Mouse (Mus musculus) embryonic facial prominence, embryonic 15.5 days (tissue): ENCODE data around the gene Sbno2. TPM values are rescaled to one million over a fixed set of nuclear protein-coding genes. Genes with fewer than 3 reads are reported as not detected.

Experiments
- ATAC-seq: fragments of 200-750 bp; cut with Nextera tagmentation; 2 replicates; pipeline ENCODE4 v1.8.0; 2017; ENCODE audit warnings: low read depth, moderate TSS enrichment; ENCODE audit not compliant: insufficient number of reproducible peaks, low FRiP score, low TSS enrichment
- H3K27ac ChIP-seq: fragments of 300-500 bp; sonication (generic); replicated peaks from 2 replicates; pipeline ENCODE4 v1.5.1; 2015; ENCODE audit warnings: mild to moderate bottlenecking, inconsistent platforms
- H3K27me3 ChIP-seq: fragments of 300-500 bp; sonication (generic); 2 replicates; pipeline ENCODE4 v1.6.1; 2015; ENCODE audit warnings: inconsistent platforms
- H3K36me3 ChIP-seq: fragments of 300-500 bp; sonication (generic); 2 replicates; pipeline ENCODE4 v1.6.1; 2015; ENCODE audit warnings: mild to moderate bottlenecking, inconsistent platforms
- H3K4me1 ChIP-seq: fragments of 300-500 bp; sonication (generic); 2 replicates; pipeline ENCODE4 v1.6.1; 2015; ENCODE audit warnings: inconsistent platforms
- H3K4me2 ChIP-seq: fragments of 300-500 bp; sonication (generic); replicated peaks from 2 replicates; pipeline ENCODE4 v1.6.1; 2015; ENCODE audit warnings: mild to moderate bottlenecking, inconsistent platforms
- H3K4me3 ChIP-seq: fragments of 300-500 bp; sonication (generic); replicated peaks from 2 replicates; pipeline ENCODE4 v1.5.1; 2015; ENCODE audit warnings: mild to moderate bottlenecking, inconsistent platforms
- H3K9ac ChIP-seq: fragments of 300-500 bp; sonication (generic); 2 replicates; pipeline ENCODE4 v1.6.1; 2015; ENCODE audit warnings: inconsistent platforms
- H3K9me3 ChIP-seq: fragments of 300-500 bp; sonication (generic); replicated peaks from 2 replicates; pipeline ENCODE4 v1.6.1; 2016; ENCODE audit warnings: inconsistent platforms
- WGBS: fragments of 180-500 bp; shearing (Covaris S2); methylation state at CpG from one replicate; pipeline ENCODE4 v1.1.7; 2015; 5-methylcytosine and 5-hydroxymethylcytosine counted together
- polyA plus RNA-seq: library from polyadenylated mRNA; unstranded; fragments of >200 nt; fragmentation: Nextera tagmentation; extraction: Ambion mirVana; gene quantifications from 2 replicates; pipeline ENCODE4 v1.2.1, GENCODE M21; 2015

Gene Sbno2
- polyA plus RNA-seq, 1 experiment from 2014 or later = 19.4 TPM

DNA sequence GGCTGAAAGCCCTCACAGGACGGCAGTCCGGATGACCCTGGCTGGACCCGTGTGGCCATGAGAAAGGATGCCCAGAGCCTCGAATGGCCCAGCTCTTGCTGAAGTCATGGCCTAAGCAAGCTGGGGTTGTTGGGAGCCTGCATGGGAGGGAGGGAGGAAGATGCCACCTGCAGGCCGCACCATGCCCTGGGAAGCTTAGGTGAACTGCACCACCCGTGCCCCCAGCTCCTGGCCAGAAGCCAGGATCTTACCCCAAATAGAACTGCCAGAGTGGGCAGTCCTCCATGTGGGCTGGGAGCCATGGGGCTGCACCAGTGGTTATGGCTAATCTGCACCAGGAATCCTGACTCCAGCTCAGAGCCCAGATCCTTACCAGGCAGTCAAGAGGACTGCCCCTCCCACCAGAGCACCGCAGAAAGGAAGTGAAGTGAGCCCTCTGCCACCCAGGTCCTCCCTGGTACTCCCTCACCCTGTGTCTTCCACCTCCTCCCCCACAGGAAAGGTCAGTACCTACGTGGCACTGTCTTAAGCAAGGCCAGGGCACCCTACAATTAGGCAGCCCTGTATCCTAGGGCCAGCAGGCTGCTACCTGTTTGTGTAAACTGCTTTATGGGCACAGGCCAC, 28.0 kb upstream of the Sbno2 start:
- Histone ChIP-seq H3K4me1 (peaks cover 45% of the 10 kb centered on the region), H3K27me3 (peaks cover 10% of the 10 kb centered on the region), H3K9ac (no peak overlapping the region), H3K9me3 (no peaks in the 10 kb centered on the region), H3K4me2 (no peak overlapping the region), H3K27ac (0 out of 2 replicates have a peak overlapping the region, but pooled peaks have one; percentile 17), H3K36me3 (peaks cover 66% of the 10 kb centered on the region), H3K4me3 (no peak overlapping the region)
- no peak for ATAC-seq
- 65% methylated on average over 8 of the region's 8 CpGs for WGBS

DNA sequence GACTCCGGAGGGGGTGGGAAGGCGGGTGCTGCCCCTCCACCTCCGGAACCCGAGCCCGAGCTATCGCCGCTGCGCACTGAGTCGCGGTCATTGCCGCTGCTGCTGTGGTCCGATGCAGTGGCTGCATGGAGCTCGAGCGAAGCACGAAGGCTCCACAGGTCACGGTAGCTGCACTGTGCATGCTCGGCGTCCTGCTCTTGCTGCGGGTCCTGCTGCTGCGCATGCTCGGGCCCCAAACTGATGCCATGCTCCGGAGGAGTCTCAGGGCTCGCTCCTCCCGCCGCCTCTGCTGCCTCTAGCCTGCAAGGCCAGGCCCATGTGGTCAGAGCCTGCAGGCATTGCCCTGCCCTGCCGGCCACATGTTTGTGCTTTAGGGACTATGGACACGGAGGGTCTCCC, 26.6 kb upstream of the Sbno2 start:
- Histone ChIP-seq H3K4me2 (peak overlapping the region; percentile 30), H3K36me3 (peaks cover 80% of the 10 kb centered on the region), H3K27ac (no peak overlapping the region), H3K27me3 (peaks cover 5% of the 10 kb centered on the region), H3K9me3 (no peaks in the 10 kb centered on the region), H3K9ac (no peak overlapping the region), H3K4me1 (peaks cover 31% of the 10 kb centered on the region), H3K4me3 (peak overlapping the region; percentile 19)
- no peak for ATAC-seq
- WGBS = 37% methylated on average over 27 of the region's 27 CpGs

DNA sequence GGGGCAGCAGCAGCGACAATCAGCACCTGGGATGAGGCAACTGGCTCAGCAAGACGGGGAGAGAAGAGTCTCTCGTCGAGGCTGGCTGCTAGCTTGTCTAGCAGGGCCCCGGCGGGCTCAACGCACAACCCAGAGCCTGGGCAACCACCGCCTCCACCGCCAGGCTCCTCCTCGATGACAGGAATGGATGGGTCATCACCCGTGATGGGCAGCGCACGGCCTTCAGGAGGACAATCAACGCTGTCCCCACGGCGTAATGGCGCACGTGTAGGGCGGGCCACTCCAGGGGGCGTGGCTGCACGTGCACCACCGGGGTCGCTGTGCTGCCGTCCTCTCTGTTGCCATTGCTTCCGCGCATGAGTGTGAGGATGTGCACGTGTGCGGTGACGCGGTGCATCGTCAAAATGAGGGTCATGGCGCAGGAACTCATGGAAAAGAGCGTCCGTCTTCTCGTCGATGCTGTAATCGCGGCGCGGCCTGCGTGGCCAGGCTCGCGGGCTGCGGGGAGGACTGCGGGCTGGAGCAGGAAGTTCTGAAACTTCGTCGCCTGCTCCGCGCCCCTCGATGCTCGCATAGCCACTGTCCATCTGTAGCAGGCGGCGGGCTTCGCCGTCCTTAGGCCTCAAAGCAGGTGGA, 26.1 kb upstream of the Sbno2 start:
- no peaks in the 10 kb centered on the region for H3K27me3 ChIP-seq
- H3K4me1 ChIP-seq = peaks cover 26% of the 10 kb centered on the region
- no peaks in the 10 kb centered on the region for H3K9me3 ChIP-seq
- peak overlapping the region; percentile 30 for H3K4me2 ChIP-seq
- peak overlapping the region; percentile 19 for H3K4me3 ChIP-seq
- ATAC-seq = no peak
- H3K27ac ChIP-seq = no peak overlapping the region
- peaks cover 85% of the 10 kb centered on the region for H3K36me3 ChIP-seq
- no peak overlapping the region for H3K9ac ChIP-seq
- 19% methylated on average over 55 of the region's 55 CpGs for WGBS

DNA sequence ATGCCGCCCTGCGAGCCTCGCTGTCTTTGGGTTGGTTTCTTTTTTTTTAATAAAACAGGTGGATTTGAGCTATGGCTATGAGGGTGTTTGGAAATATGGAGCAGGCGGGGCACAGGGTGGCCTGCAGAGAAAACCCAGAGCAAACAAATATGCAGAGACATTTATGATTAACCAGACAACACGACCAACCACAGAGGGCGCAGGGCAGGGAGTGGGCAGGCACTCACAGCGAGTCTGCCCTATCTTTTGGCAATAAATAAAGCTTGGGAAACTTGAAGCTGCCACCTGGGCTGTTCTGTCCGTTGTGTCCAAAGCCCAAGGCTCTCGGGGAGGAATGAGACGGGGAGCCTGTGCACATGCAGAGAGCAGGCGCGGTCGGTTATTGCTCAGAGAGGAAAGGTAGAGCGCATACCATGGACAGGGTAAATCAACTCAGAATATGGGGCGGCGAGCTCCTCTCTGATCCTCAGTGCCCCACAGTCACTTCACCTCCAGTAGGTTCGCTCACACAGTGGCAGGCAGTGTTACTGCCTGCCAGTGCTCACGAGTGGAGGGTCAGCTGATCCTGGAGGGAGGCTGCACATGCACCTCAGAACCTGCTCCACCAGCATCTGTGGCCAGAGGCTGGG, 25.1 kb upstream of the Sbno2 start:
- Histone ChIP-seq H3K9me3 (no peaks in the 10 kb centered on the region), H3K27me3 (no peaks in the 10 kb centered on the region), H3K4me1 (peaks cover 23% of the 10 kb centered on the region), H3K36me3 (peaks cover 88% of the 10 kb centered on the region), H3K27ac (no peak overlapping the region), H3K4me2 (no peak overlapping the region), H3K4me3 (no peak overlapping the region), H3K9ac (no peak overlapping the region)
- WGBS = 83% methylated on average over 18 of the region's 18 CpGs
- ATAC-seq = no peak

DNA sequence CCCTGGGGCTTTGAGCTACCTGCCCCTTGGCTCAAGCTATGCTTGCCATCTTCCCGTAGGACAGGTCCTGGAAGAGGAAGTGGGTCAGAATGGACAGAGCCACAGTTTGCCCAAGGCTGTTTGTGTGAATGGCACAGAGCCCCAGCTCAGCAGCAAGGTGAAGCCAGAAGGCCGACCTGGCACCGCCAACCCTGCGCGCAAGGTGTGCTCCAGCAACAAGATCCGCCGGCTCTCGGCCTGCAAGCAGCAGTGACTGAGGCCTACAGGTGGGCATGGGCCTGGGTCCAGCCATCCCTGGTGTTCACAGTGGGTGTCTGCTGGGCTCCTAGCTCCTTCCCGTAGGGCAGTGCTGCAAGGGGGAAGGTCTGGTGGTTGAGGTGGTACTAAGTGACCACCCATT, 24.5 kb upstream of the Sbno2 start:
- Histone ChIP-seq H3K4me3 (no peak overlapping the region), H3K9me3 (no peaks in the 10 kb centered on the region), H3K9ac (no peak overlapping the region), H3K4me1 (peaks cover 23% of the 10 kb centered on the region), H3K4me2 (no peak overlapping the region), H3K36me3 (peaks cover 89% of the 10 kb centered on the region), H3K27me3 (no peaks in the 10 kb centered on the region), H3K27ac (no peak overlapping the region)
- 91% methylated on average over 9 of the region's 9 CpGs for WGBS
- no peak for ATAC-seq

DNA sequence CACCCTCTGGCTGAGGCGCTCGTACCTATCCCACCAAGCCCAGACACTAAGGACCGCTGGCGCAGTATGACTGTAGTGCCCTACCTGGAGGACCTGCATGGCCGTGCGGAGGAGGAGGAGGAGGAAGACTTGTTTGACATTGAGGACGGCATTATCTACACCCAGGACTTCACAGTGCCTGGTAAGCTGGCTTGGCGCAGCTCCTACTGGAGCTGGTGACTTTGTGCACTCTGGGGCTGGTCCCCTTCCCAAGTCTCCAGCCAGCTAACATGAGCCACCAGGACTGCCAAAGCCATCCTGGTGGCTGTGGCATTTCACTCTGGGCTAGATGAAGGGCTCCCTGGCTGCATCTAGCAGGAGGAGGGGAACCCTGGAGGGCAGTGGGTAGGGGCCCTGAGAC, 22.5 kb upstream of the Sbno2 start:
- Histone ChIP-seq H3K9ac (no peak overlapping the region), H3K27me3 (no peaks in the 10 kb centered on the region), H3K9me3 (no peaks in the 10 kb centered on the region), H3K4me2 (no peak overlapping the region), H3K27ac (no peak overlapping the region), H3K36me3 (peaks cover 87% of the 10 kb centered on the region), H3K4me1 (peaks cover 15% of the 10 kb centered on the region), H3K4me3 (no peak overlapping the region)
- WGBS = 93% methylated on average over 8 of the region's 8 CpGs
- no peak for ATAC-seq

DNA sequence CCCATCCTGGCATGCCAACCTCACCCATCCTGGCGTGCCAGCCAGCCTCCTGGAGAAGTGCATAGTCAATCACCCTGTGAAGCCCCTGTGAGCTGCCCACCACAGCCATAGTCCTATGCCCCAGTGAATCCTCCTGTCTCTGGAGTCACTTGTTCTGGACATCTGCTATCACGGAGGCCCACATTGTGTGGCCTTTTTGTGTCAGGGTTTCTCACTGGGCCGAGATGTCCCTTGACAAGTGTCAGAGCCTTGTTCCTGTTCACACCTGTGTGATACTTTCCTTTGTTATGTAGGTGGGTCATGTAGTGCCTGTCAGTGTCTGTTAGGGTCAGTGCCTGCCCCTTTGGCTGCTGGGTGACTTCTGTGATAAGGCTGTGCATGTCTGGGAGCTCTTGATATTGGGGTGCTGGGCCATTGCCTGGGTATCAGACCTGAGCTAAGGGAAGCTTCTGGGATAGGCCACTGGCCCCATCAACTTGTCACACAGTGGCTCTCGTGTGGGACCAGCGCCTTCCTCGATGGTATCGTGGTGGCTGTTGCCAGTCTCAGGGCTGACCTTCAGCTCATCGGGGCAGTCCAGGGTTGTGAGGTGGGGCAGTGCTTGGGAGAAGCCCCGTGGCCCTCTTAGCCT, 18.7 kb upstream of the Sbno2 start:
- H3K9ac ChIP-seq = no peak overlapping the region
- peaks cover 84% of the 10 kb centered on the region for H3K36me3 ChIP-seq

DNA sequence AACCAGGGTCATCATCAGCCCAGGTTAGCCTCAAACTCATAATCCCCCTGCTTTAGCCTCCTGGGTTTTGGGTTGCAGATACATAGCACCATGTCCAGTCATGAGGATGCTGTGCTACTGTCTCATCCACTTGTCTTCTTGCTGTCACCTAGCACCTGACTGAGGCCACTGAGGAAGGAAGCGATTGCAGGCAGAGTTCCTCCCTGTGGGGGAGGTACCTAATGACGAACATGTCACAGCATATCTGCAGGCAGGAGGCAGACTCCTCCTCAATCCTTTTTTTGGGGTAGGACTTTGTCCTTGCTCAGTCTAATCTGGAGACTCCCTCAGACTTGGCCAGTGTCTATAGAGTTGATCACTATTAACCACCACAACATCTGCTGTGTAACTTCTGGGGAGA, 16.3 kb upstream of the Sbno2 start:
- peaks cover 39% of the 10 kb centered on the region for H3K4me1 ChIP-seq
- H3K4me3 ChIP-seq = no peak overlapping the region
- H3K27me3 ChIP-seq = no peaks in the 10 kb centered on the region
- no peak overlapping the region for H3K9ac ChIP-seq
- no peaks in the 10 kb centered on the region for H3K9me3 ChIP-seq
- H3K4me2 ChIP-seq = no peak overlapping the region
- ATAC-seq = no peak
- peaks cover 70% of the 10 kb centered on the region for H3K36me3 ChIP-seq
- 80% methylated on average over 2 of the region's 2 CpGs for WGBS
- no peak overlapping the region; the same call in 1 of the 2 replicates for H3K27ac ChIP-seq

More for the DNA sequence above, 18.7 kb upstream of the Sbno2 start:
- Histone ChIP-seq H3K27ac (no peak overlapping the region), H3K27me3 (no peaks in the 10 kb centered on the region), H3K4me2 (no peak overlapping the region), H3K9me3 (no peaks in the 10 kb centered on the region), H3K4me1 (peaks cover 15% of the 10 kb centered on the region), H3K4me3 (no peak overlapping the region)
- no peak for ATAC-seq
- 92% methylated on average over 9 of the region's 9 CpGs for WGBS

DNA sequence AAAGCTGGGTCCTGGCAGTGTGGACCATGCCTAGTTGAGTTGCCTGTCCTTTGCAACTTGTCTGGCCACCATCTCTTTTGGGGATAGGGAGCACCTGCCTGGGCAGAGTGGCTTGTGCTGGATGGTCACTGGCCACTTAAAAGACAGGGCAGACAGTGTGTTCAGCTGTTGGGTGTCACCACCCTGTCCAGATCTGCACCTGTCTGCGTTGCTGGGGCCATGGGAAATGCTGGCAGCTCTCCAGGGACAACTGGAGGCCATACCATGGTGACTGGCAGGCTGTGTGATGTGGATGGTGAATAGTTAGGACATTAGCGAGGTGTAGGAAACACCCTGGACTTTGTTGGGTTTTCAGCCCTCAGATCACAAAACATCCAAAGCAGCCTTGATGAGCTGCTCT, 14.8 kb upstream of the Sbno2 start:
- Histone ChIP-seq H3K36me3 (peaks cover 56% of the 10 kb centered on the region), H3K9ac (no peak overlapping the region)
- 77% methylated on average over 2 of the region's 2 CpGs for WGBS

DNA sequence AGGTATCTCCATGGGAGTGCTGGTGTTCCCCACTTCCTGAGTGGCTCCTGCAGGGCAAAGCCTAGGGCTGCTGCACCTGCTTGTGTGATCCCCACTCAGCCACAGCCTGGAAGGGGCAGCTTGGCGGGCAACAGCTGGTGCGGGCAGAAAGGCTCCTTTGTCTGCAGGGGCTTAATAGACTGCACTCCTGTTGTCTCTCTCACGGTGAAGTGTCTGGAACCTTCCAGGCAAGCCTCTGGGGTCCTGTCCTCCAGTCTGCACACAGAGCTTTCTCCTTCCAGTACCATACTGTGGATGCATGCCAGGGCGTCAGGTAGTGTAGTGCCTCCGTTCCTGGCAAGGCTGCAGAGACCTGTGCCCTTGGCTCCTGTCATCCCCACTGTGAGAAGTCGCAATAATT, 13.2 kb upstream of the Sbno2 start:
- no peak overlapping the region for H3K9ac ChIP-seq
- no peaks in the 10 kb centered on the region for H3K27me3 ChIP-seq
- H3K4me3 ChIP-seq = peak overlapping the region; percentile 94
- H3K27ac ChIP-seq = no peak overlapping the region; the same call in 1 of the 2 replicates
- no peaks in the 10 kb centered on the region for H3K9me3 ChIP-seq
- peaks cover 49% of the 10 kb centered on the region for H3K4me1 ChIP-seq
- H3K36me3 ChIP-seq = peaks cover 46% of the 10 kb centered on the region
- no peak for ATAC-seq
- WGBS = 61% methylated on average over 6 of the region's 6 CpGs
- H3K4me2 ChIP-seq = peak overlapping the region; percentile 91

More for the DNA sequence above, 14.8 kb upstream of the Sbno2 start:
- Histone ChIP-seq H3K4me3 (no peak overlapping the region), H3K4me2 (no peak overlapping the region), H3K4me1 (peaks cover 40% of the 10 kb centered on the region), H3K27me3 (no peaks in the 10 kb centered on the region), H3K27ac (no peak overlapping the region), H3K9me3 (no peaks in the 10 kb centered on the region)
- ATAC-seq = no peak

DNA sequence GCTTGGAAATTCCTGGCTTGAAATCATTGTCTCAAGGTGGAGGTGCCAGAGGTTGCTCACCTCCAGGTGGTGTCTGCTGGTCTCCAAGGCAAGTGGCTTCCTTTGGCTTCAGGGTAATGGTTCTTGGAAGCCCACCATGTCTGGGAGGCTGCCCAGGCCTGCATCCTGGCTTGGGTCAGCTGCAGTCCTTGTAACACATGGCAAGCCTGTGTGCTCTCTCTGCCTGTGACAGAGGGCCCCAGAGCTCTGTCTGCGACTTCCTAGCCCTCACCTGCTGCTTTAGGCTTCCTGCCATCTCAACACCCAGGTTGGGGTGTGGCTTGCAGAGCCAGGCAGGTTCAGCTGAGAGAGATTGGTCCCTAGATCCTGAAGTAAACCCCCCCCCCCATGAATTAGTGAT, 12.4 kb upstream of the Sbno2 start:
- H3K27ac ChIP-seq = peak overlapping the region; percentile 71; the same call in 1 of the 2 replicates
- ATAC-seq = no peak
- H3K4me1 ChIP-seq = peaks cover 49% of the 10 kb centered on the region
- peak overlapping the region; percentile 85 for H3K9ac ChIP-seq
- no peaks in the 10 kb centered on the region for H3K27me3 ChIP-seq
- H3K36me3 ChIP-seq = peaks cover 40% of the 10 kb centered on the region
- H3K9me3 ChIP-seq = no peaks in the 10 kb centered on the region
- WGBS = 59% methylated on average over 1 of the region's 1 CpGs
- H3K4me3 ChIP-seq = peak overlapping the region; percentile 94
- H3K4me2 ChIP-seq = peak overlapping the region; percentile 91
